Mouse (Mus musculus) hindbrain, postnatal 0 days (tissue): ENCODE data around the gene Zfx. TPM values are rescaled to one million over a fixed set of nuclear protein-coding genes. Genes with fewer than 3 reads are reported as not detected.

Source experiments
- ATAC-seq: fragments of 200-750 bp; cut with Nextera tagmentation; 2 replicates; pipeline ENCODE4 v1.8.0; 2017; ENCODE audit warnings: mild to moderate bottlenecking, moderate TSS enrichment, moderate library complexity
- DNase-seq: peaks from one replicate; pipeline ENCODE4 v3.0.0-alpha.2; 2015; ENCODE audit warnings: low spot score
- H3K27ac ChIP-seq: fragments of 300-500 bp; sonication (generic); 2 replicates; pipeline ENCODE4 v1.5.1; 2014; ENCODE audit warnings: mild to moderate bottlenecking
- H3K27me3 ChIP-seq: fragments of 300-500 bp; sonication (generic); 2 replicates; pipeline ENCODE4 v1.6.1; 2014; ENCODE audit warnings: low read length, mixed read lengths; ENCODE audit not compliant: insufficient read depth
- H3K36me3 ChIP-seq: fragments of 300-500 bp; sonication (generic); 2 replicates; pipeline ENCODE4 v1.6.1; 2014; ENCODE audit warnings: low read length, mixed read lengths; ENCODE audit not compliant: insufficient read depth
- H3K4me1 ChIP-seq: fragments of 300-500 bp; sonication (generic); 2 replicates; pipeline ENCODE4 v1.6.1; 2014; ENCODE audit warnings: antibody characterized with exemption, low read length, mixed read lengths; ENCODE audit not compliant: insufficient read depth
- H3K4me2 ChIP-seq: fragments of 300-500 bp; sonication (generic); 2 replicates; pipeline ENCODE4 v1.6.1; 2014; ENCODE audit warnings: low read depth, mild to moderate bottlenecking, low read length, moderate library complexity, mixed read lengths
- H3K4me3 ChIP-seq: fragments of 300-500 bp; sonication (generic); 2 replicates; pipeline ENCODE4 v1.5.1; 2014; ENCODE audit warnings: low read length
- H3K9ac ChIP-seq: fragments of 300-500 bp; sonication (generic); replicated peaks from 2 replicates; pipeline ENCODE4 v1.6.1; 2014; ENCODE audit warnings: mild to moderate bottlenecking, low read length, moderate library complexity, mixed read lengths
- H3K9me3 ChIP-seq: fragments of 300-500 bp; sonication (generic); 2 replicates; pipeline ENCODE4 v1.6.1; 2016; ENCODE audit warnings: low read length, mixed read lengths
- CTCF ChIP-seq: IDR thresholded peaks from 2 replicates; pipeline ENCODE4 v1.5.1; 2016; ENCODE audit warnings: antibody characterized with exemption, control low read depth, low read depth
- WGBS: fragments of 180-500 bp; shearing (Covaris S2); extraction: QIAGEN DNeasy Blood & Tissue Kit; methylation state at CpG from one replicate; pipeline ENCODE4 v1.1.7; 2014; 5-methylcytosine and 5-hydroxymethylcytosine counted together
- polyA plus RNA-seq: library from polyadenylated mRNA; unstranded; fragments of >200 nt; fragmentation: Nextera tagmentation; extraction: Ambion mirVana; gene quantifications from 2 replicates; pipeline ENCODE4 v1.2.1, GENCODE M21; 2015
- total RNA-seq: library from RNA; depleted of rRNA; stranded (reverse); fragments of >200 nt; gene quantifications from 2 replicates; pipeline ENCODE4 v1.2.3, GENCODE M21; 2014

The Zfx gene
- total and polyA plus RNA-seq, 2 experiments from 2014 or later: 20.2 to 27.9 TPM

- no peaks in the 10 kb centered on the region for H3K4me1 ChIP-seq
- ATAC-seq: no peak
- H3K9me3 ChIP-seq: no peaks in the 10 kb centered on the region
- no peak overlapping the region for H3K4me3 ChIP-seq
- H3K27ac ChIP-seq: no peak overlapping the region
- peaks cover 13% of the 10 kb centered on the region; the same call in 1 of the 2 replicates for H3K27me3 ChIP-seq
- 80% methylated on average over 1 of the region's 1 CpGs for WGBS
- TF ChIP-seq CTCF: no peak
- no peaks in the 10 kb centered on the region for H3K36me3 ChIP-seq
- DNase-seq: no peak
- no peak overlapping the region for H3K9ac ChIP-seq
- H3K4me2 ChIP-seq: no peak overlapping the region
These were observed 14.8 kb upstream of the Zfx start for GRCm38 (mm10) chrX:94138256-94138655.

- WGBS: 75% methylated on average over 4 of the region's 4 CpGs
- Histone ChIP-seq H3K9me3 (no peaks in the 10 kb centered on the region), H3K9ac (no peak overlapping the region), H3K4me1 (no peaks in the 10 kb centered on the region), H3K4me3 (no peak overlapping the region), H3K4me2 (no peak overlapping the region), H3K27me3 (peaks cover 11% of the 10 kb centered on the region; the same call in 1 of the 2 replicates), H3K27ac (no peak overlapping the region), H3K36me3 (no peaks in the 10 kb centered on the region)
- no peak for ATAC-seq
- DNase-seq: no peak
- no peak for TF ChIP-seq CTCF
These were observed 11.6 kb upstream of the Zfx start for GRCm38 (mm10) chrX:94135084-94135483.

- H3K27me3 ChIP-seq: peaks cover 11% of the 10 kb centered on the region; the same call in 1 of the 2 replicates
- no peak overlapping the region for H3K27ac ChIP-seq
- no peaks in the 10 kb centered on the region for H3K36me3 ChIP-seq
- no peak overlapping the region for H3K9ac ChIP-seq
- TF ChIP-seq CTCF: no peak
- ATAC-seq: no peak
- no peak overlapping the region for H3K4me2 ChIP-seq
- DNase-seq: no peak
- no peaks in the 10 kb centered on the region for H3K9me3 ChIP-seq
- 51% methylated on average over 3 of the region's 3 CpGs for WGBS
- H3K4me3 ChIP-seq: no peak overlapping the region
- H3K4me1 ChIP-seq: no peaks in the 10 kb centered on the region
These were observed 10.0 kb upstream of the Zfx start for GRCm38 (mm10) chrX:94133551-94133950.

- no peak overlapping the region for H3K27ac ChIP-seq
- H3K4me1 ChIP-seq: no peaks in the 10 kb centered on the region
- WGBS: 78% methylated on average over 3 of the region's 3 CpGs
- H3K4me3 ChIP-seq: no peak overlapping the region
- DNase-seq (no peak), ATAC-seq (no peak)
- H3K9ac ChIP-seq: no peak overlapping the region
- H3K27me3 ChIP-seq: peaks cover 11% of the 10 kb centered on the region; the same call in 1 of the 2 replicates
- no peak overlapping the region for H3K4me2 ChIP-seq
- H3K9me3 ChIP-seq: no peaks in the 10 kb centered on the region
- no peak for TF ChIP-seq CTCF
- H3K36me3 ChIP-seq: no peaks in the 10 kb centered on the region
These were observed 8.7 kb upstream of the Zfx start for GRCm38 (mm10) chrX:94132239-94132638.

- DNase-seq: no peak
- ATAC-seq: no peak
- Histone ChIP-seq H3K27ac (no peak overlapping the region), H3K9ac (no peak overlapping the region), H3K4me3 (no peak overlapping the region), H3K27me3 (peaks cover 7% of the 10 kb centered on the region; the same call in 1 of the 2 replicates), H3K36me3 (no peaks in the 10 kb centered on the region), H3K4me2 (no peak overlapping the region), H3K9me3 (no peaks in the 10 kb centered on the region), H3K4me1 (no peaks in the 10 kb centered on the region)
- WGBS: 76% methylated on average over 4 of the region's 4 CpGs
- no peak for TF ChIP-seq CTCF
These were observed 6.2 kb upstream of the Zfx start for GRCm38 (mm10) chrX:94129712-94130111.

GRCm38 (mm10) chrX:94125950-94126349 lies 2.4 kb upstream of the Zfx start:
- 79% methylated on average over 2 of the region's 2 CpGs for WGBS
- TF ChIP-seq CTCF: no peak

GRCm38 (mm10) chrX:94122709-94123058 lies 818 bp downstream of the Zfx start:
- 44% methylated on average over 47 of the region's 53 CpGs for WGBS

More at GRCm38 (mm10) chrX:94125950-94126349, 2.4 kb upstream of the Zfx start:
- no peaks in the 10 kb centered on the region for H3K4me1 ChIP-seq
- H3K9ac ChIP-seq: no peak overlapping the region
- no peak overlapping the region for H3K4me3 ChIP-seq
- no peak overlapping the region for H3K4me2 ChIP-seq
- DNase-seq (no peak), ATAC-seq (no peak)
- no peak overlapping the region for H3K27ac ChIP-seq
- no peaks in the 10 kb centered on the region for H3K27me3 ChIP-seq
- H3K36me3 ChIP-seq: no peaks in the 10 kb centered on the region
- H3K9me3 ChIP-seq: no peaks in the 10 kb centered on the region

More at GRCm38 (mm10) chrX:94122709-94123058, 818 bp downstream of the Zfx start:
- H3K4me3 ChIP-seq: peak overlapping the region; percentile 56
- peak overlapping the region; percentile 90 for H3K9ac ChIP-seq
- H3K9me3 ChIP-seq: no peaks in the 10 kb centered on the region
- ATAC-seq: peak; percentile 74
- DNase-seq: no peak
- peak overlapping the region; percentile 69 for H3K4me2 ChIP-seq
- TF ChIP-seq CTCF: no peak
- H3K4me1 ChIP-seq: no peaks in the 10 kb centered on the region
- H3K27me3 ChIP-seq: no peaks in the 10 kb centered on the region
- peak overlapping the region; percentile 99 for H3K27ac ChIP-seq
- H3K36me3 ChIP-seq: no peaks in the 10 kb centered on the region
